Mouse (Mus musculus): ENCODE data around the gene Plxna4.

The Plxna4 gene

GRCm38 (mm10) chr6:32588056-32588671, at the start of gene Plxna4:
TSS of gene Plxna4 (minus strand) at chr6:32588192.
- peak; percentile 90 for DNase-seq

- DNase-seq, result no peak
Observed at GRCm38 (mm10) chr6:32637568-32638183, 49.7 kb upstream of the Plxna4 start.

- DNase-seq, result no peak
Observed at GRCm38 (mm10) chr6:32610712-32611111, 22.7 kb upstream of the Plxna4 start.

- DNase-seq, result no peak
Observed at GRCm38 (mm10) chr6:32606787-32607186, 18.8 kb upstream of the Plxna4 start.

GRCm38 (mm10) chr6:32605581-32605980, 17.6 kb upstream of the Plxna4 start:
- no peak for DNase-seq

GRCm38 (mm10) chr6:32604901-32605300, 16.9 kb upstream of the Plxna4 start:
- no peak for DNase-seq

GRCm38 (mm10) chr6:32602130-32602529, 14.1 kb upstream of the Plxna4 start:
- no peak for DNase-seq

- no peak for DNase-seq
Observed at GRCm38 (mm10) chr6:32601306-32601705, 13.3 kb upstream of the Plxna4 start.

GRCm38 (mm10) chr6:32595591-32595990, 7.6 kb upstream of the Plxna4 start:
- no peak for DNase-seq

GRCm38 (mm10) chr6:32590979-32591758, 3.2 kb upstream of the Plxna4 start:
- peak; percentile 83 for DNase-seq

GRCm38 (mm10) chr6:32589632-32590031, 1.6 kb upstream of the Plxna4 start:
- no peak for DNase-seq

GRCm38 (mm10) chr6:32587136-32588009, 619 bp downstream of the Plxna4 start:
- DNase-seq, result peak; percentile 68

GRCm38 (mm10) chr6:32586821-32587135, 1.2 kb downstream of the Plxna4 start:
- no peak for DNase-seq

GRCm38 (mm10) chr6:32586390-32586789, 1.6 kb downstream of the Plxna4 start:
- peak; percentile 48 for DNase-seq

GRCm38 (mm10) chr6:32585211-32585610, 2.8 kb downstream of the Plxna4 start:
- no peak for DNase-seq

GRCm38 (mm10) chr6:32584243-32584880, 3.6 kb downstream of the Plxna4 start:
- peak; percentile 21 for DNase-seq

GRCm38 (mm10) chr6:32583582-32583981, 4.4 kb downstream of the Plxna4 start:
- DNase-seq, result peak; percentile 56

GRCm38 (mm10) chr6:32571485-32571884, 16.5 kb downstream of the Plxna4 start:
- no peak for DNase-seq

- DNase-seq, result no peak
Observed at GRCm38 (mm10) chr6:32570445-32570844, 17.5 kb downstream of the Plxna4 start.

GRCm38 (mm10) chr6:32569919-32570318, 18.1 kb downstream of the Plxna4 start:
- no peak for DNase-seq

GRCm38 (mm10) chr6:32546915-32547314, 41.1 kb downstream of the Plxna4 start:
- no peak for DNase-seq

- DNase-seq, result no peak
Observed at GRCm38 (mm10) chr6:32544021-32544420, 44.0 kb downstream of the Plxna4 start.

GRCm38 (mm10) chr6:32540155-32540554, 47.8 kb downstream of the Plxna4 start:
- DNase-seq, result no peak

Data from retina, postnatal 1 day (tissue).